Mouse (Mus musculus): ENCODE data around the gene Phlda1. TPM values are rescaled to one million over a fixed set of nuclear protein-coding genes. Genes with fewer than 3 reads are reported as not detected.

The Phlda1 gene
- polyA plus RNA-seq (2016; fragmentation: Nextera tagmentation; extraction: Ambion mirVana): 34.7 and 37.4 TPM in 2 replicates

DNA sequence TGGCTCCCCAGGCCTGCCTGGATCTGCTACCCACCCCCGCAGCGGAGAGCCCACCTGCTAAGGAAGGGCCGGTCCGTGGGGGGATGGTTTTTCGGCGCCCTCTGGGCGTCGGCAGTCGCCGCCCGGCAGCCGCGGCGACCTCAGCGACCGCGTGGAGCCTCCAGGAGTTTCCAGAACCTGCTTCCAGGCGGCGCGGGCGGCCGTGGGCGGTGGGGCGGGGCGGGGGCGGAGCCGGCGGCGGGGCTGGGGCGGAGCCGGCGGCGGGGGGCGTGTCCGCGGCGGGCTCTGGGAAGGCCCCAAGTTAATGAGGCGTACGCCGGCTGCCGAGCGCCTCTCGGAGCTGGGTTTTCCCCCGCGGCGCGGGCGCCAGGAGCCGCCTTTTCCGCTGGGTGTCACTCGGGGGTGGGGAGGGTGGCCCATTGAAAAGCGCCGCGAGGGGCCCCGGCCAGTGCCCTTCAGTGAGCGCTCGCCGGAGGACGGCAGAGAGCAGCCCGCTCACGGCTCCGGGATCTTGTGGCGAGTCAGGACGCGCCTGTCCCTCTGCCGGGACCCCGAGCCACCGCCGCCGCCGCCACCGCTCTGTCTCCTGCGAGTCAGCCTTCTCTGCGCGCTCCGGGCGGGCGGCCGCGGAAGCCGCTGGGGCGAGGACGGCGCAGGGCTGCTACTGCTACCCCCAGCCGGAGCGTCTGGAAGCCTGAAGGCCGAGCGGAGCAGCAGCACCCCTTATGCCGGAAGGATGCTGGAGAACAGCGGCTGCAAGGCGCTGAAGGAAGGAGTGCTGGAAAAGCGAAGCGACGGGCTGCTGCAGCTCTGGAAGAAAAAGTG lies at the start of gene Phlda1:
Gene Phlda1, plus strand, starts transcription at position 186 of the 825 bp plus-strand sequence.
- no peaks in the 10 kb centered on the region for H3K27me3 ChIP-seq
- peak; percentile 86 for ATAC-seq (ENCODE audit: insufficient number of reproducible peaks, insufficient read depth, low FRiP score, low TSS enrichment)
- peaks cover 25% of the 10 kb centered on the region for H3K4me1 ChIP-seq

GRCm38 (mm10) chr10:111458088-111458487 lies 48.0 kb upstream of the Phlda1 start:
- Histone ChIP-seq H3K27ac (no peak overlapping the region), H3K4me1 (0 out of 2 replicates have a peak, but pooled peaks cover 6% of the 10 kb centered on the region), H3K36me3 (no peaks in the 10 kb centered on the region), H3K4me3 (no peak overlapping the region), H3K9me3 (no peaks in the 10 kb centered on the region), H3K9ac (no peak overlapping the region), H3K4me2 (replicated peaks) (no peak overlapping the region), H3K27me3 (no peaks in the 10 kb centered on the region)
- WGBS: 41% methylated on average over 7 of the region's 7 CpGs
- ATAC-seq (ENCODE audit: insufficient number of reproducible peaks, insufficient read depth, low FRiP score, low TSS enrichment): no peak

More for the DNA sequence above, at the start of gene Phlda1:
- Histone ChIP-seq H3K9ac (peak within 1 kb of the TSS; percentile 76), H3K4me2 (replicated peaks) (peak within 1 kb of the TSS; percentile 77), H3K4me3 (peak within 1 kb of the TSS; percentile 69), H3K9me3 (no peaks in the 10 kb centered on the region), H3K36me3 (no peaks in the 10 kb centered on the region), H3K27ac (peak within 1 kb of the TSS; percentile 93)
- WGBS: under 1% methylated on average over 92 of the region's 94 CpGs

- no peaks in the 10 kb centered on the region for H3K27me3 ChIP-seq
- H3K9me3 ChIP-seq: no peaks in the 10 kb centered on the region
- H3K9ac ChIP-seq: no peak overlapping the region
- H3K4me1 ChIP-seq: 0 out of 2 replicates have a peak, but pooled peaks cover 6% of the 10 kb centered on the region
- H3K36me3 ChIP-seq: no peaks in the 10 kb centered on the region
- ATAC-seq (ENCODE audit: insufficient number of reproducible peaks, insufficient read depth, low FRiP score, low TSS enrichment): no peak
- no peak overlapping the region for H3K4me3 ChIP-seq
- 83% methylated on average over 9 of the region's 9 CpGs for WGBS
- no peak overlapping the region for H3K27ac ChIP-seq
- no peak overlapping the region for H3K4me2 ChIP-seq (replicated peaks)
These were observed 47.0 kb upstream of the Phlda1 start for GRCm38 (mm10) chr10:111459040-111459439.

- 82% methylated on average over 3 of the region's 3 CpGs for WGBS
- no peak for ATAC-seq (ENCODE audit: insufficient number of reproducible peaks, insufficient read depth, low FRiP score, low TSS enrichment)
- no peak overlapping the region for H3K9ac ChIP-seq
These were observed 46.2 kb upstream of the Phlda1 start for GRCm38 (mm10) chr10:111459874-111460273.

DNA sequence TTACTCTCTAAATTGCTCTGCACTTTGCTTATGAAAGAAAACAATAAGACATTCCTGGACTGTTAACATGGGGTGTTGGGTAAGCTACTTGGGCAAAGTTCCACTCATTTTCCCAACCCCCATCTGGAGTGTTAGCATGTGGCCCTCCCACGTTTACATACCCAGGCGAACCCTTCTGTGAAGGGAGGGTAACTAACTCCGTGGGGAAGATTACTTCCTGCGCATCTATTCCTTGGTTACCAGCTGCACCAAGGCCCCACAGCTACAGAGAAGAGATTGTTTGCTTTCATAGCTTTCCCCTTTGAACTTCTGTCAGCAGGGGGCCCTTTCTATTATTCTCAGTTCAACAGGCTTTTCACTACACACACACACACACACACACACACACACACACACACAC lies 45.7 kb upstream of the Phlda1 start:
- 15% methylated on average over 4 of the region's 4 CpGs for WGBS
- ATAC-seq (ENCODE audit: insufficient number of reproducible peaks, insufficient read depth, low FRiP score, low TSS enrichment): 0 out of 2 replicates have a peak, but pooled peaks have one; percentile 28
- Histone ChIP-seq H3K9me3 (no peaks in the 10 kb centered on the region), H3K9ac (no peak overlapping the region), H3K36me3 (no peaks in the 10 kb centered on the region), H3K4me2 (replicated peaks) (no peak overlapping the region), H3K4me1 (0 out of 2 replicates have a peak, but pooled peaks cover 6% of the 10 kb centered on the region), H3K27ac (no peak overlapping the region), H3K4me3 (no peak overlapping the region), H3K27me3 (no peaks in the 10 kb centered on the region)

More at GRCm38 (mm10) chr10:111459874-111460273, 46.2 kb upstream of the Phlda1 start:
- Histone ChIP-seq H3K4me2 (replicated peaks) (no peak overlapping the region), H3K4me1 (0 out of 2 replicates have a peak, but pooled peaks cover 6% of the 10 kb centered on the region), H3K9me3 (no peaks in the 10 kb centered on the region), H3K27me3 (no peaks in the 10 kb centered on the region), H3K27ac (no peak overlapping the region), H3K36me3 (no peaks in the 10 kb centered on the region), H3K4me3 (no peak overlapping the region)

DNA sequence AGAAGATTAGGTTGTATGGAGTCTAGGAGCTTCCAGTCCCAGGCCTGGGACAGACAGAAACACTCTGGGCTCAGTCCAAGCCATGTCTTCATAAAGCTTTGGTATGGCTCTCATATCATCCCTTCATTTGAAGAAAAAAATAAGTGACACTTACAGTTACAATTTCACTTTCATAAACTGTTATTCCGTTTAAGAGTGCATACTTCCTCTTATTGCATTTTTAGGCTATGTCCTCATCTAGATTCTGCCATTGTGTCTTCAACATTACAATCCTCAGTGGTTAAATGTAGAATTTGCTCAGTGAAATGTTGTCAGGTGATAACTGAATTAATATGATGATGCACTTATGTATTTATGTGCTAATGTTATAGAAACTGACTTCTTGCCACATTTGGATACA lies 41.3 kb upstream of the Phlda1 start:
- Histone ChIP-seq H3K4me1 (no peaks in the 10 kb centered on the region), H3K27me3 (no peaks in the 10 kb centered on the region), H3K4me2 (replicated peaks) (no peak overlapping the region), H3K27ac (no peak overlapping the region), H3K4me3 (no peak overlapping the region), H3K9ac (no peak overlapping the region), H3K36me3 (no peaks in the 10 kb centered on the region), H3K9me3 (no peaks in the 10 kb centered on the region)
- ATAC-seq (ENCODE audit: insufficient number of reproducible peaks, insufficient read depth, low FRiP score, low TSS enrichment): no peak
- 82% methylated on average over 1 of the region's 1 CpGs for WGBS

GRCm38 (mm10) chr10:111465409-111465808 lies 40.7 kb upstream of the Phlda1 start:
- Histone ChIP-seq H3K9ac (no peak overlapping the region), H3K36me3 (no peaks in the 10 kb centered on the region), H3K4me1 (no peaks in the 10 kb centered on the region), H3K4me3 (no peak overlapping the region), H3K4me2 (replicated peaks) (no peak overlapping the region), H3K27ac (no peak overlapping the region), H3K9me3 (no peaks in the 10 kb centered on the region), H3K27me3 (no peaks in the 10 kb centered on the region)
- no peak for ATAC-seq (ENCODE audit: insufficient number of reproducible peaks, insufficient read depth, low FRiP score, low TSS enrichment)
- WGBS: 43% methylated on average over 2 of the region's 2 CpGs

GRCm38 (mm10) chr10:111471166-111471565 lies 34.9 kb upstream of the Phlda1 start:
- Histone ChIP-seq H3K27ac (no peak overlapping the region), H3K36me3 (no peaks in the 10 kb centered on the region), H3K4me3 (no peak overlapping the region), H3K4me1 (peaks cover 20% of the 10 kb centered on the region), H3K9ac (no peak overlapping the region), H3K4me2 (replicated peaks) (no peak overlapping the region), H3K27me3 (no peaks in the 10 kb centered on the region), H3K9me3 (no peaks in the 10 kb centered on the region)
- 89% methylated on average over 9 of the region's 9 CpGs for WGBS
- no peak for ATAC-seq (ENCODE audit: insufficient number of reproducible peaks, insufficient read depth, low FRiP score, low TSS enrichment)

DNA sequence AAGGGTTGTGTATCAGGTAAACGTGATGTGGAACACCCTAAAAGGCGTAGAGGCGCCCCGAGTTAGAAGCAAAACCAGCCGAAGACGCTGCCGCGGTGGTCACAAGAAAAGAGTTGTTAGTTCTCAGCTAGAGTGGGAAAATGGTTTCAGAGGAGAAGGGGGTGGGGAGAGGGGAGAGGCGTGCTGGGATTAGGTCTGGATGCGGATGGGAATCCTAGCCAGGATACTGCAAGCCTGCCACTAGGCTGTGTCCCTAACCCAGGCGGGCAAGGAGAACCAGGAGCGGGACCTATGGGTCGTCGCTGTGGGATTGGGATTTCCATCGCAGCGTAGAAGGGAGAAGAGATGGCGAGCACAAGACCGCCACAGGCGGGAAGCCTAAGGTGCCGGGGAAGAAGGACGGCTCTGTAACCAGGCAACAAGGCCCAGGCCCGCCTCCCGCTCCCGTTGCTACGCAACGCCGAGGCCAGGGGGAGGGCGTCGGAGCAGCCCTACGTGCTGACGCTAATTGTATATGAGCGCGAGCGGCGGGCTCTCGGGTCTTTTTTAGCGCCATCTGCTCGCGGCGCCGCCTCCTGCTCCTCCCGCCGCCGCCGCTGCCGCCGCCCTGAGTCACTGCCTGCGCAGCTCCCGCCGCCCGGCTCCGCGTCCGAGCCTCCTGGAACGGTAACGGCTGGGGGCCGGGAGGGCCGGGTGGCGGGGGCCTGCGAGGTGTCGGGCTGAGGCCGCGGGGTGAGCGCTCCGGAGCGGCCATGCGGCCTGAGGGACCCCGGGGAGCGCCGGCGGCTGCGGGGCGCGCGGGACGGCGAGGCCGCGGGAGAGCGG lies 33.2 kb upstream of the Phlda1 start, which contains the start of gene Nap1l1:
Gene Nap1l1, plus strand, starts transcription at position 538 of the 825 bp plus-strand sequence.
- peak within 1 kb of the TSS; percentile 74 for H3K4me2 ChIP-seq (replicated peaks)

GRCm38 (mm10) chr10:111473511-111474371 lies 32.3 kb upstream of the Phlda1 start:
- H3K27me3 ChIP-seq: no peaks in the 10 kb centered on the region
- under 1% methylated on average over 54 of the region's 58 CpGs for WGBS
- peak overlapping the region; percentile 97 for H3K9ac ChIP-seq
- peak overlapping the region; percentile 96 for H3K4me3 ChIP-seq
- H3K4me2 ChIP-seq (replicated peaks): peak overlapping the region; percentile 74
- ATAC-seq (ENCODE audit: insufficient number of reproducible peaks, insufficient read depth, low FRiP score, low TSS enrichment): peak; percentile 61
- H3K9me3 ChIP-seq: no peaks in the 10 kb centered on the region
- H3K36me3 ChIP-seq: no peaks in the 10 kb centered on the region
- H3K27ac ChIP-seq: peak overlapping the region; percentile 97
- H3K4me1 ChIP-seq: peaks cover 20% of the 10 kb centered on the region

More for the DNA sequence above, 33.2 kb upstream of the Phlda1 start, which contains the start of gene Nap1l1:
- Histone ChIP-seq H3K36me3 (no peaks in the 10 kb centered on the region), H3K4me1 (peaks cover 20% of the 10 kb centered on the region), H3K4me3 (peak within 1 kb of the TSS; percentile 96), H3K9me3 (no peaks in the 10 kb centered on the region), H3K9ac (peak within 1 kb of the TSS; percentile 97), H3K27me3 (no peaks in the 10 kb centered on the region), H3K27ac (peak within 1 kb of the TSS; percentile 97)
- under 1% methylated on average over 61 of the region's 80 CpGs for WGBS
- peak; percentile 99 for ATAC-seq (ENCODE audit: insufficient number of reproducible peaks, insufficient read depth, low FRiP score, low TSS enrichment)

GRCm38 (mm10) chr10:111476301-111476700 lies 29.8 kb upstream of the Phlda1 start:
- ATAC-seq (ENCODE audit: insufficient number of reproducible peaks, insufficient read depth, low FRiP score, low TSS enrichment): no peak
- Histone ChIP-seq H3K27me3 (no peaks in the 10 kb centered on the region), H3K27ac (no peak overlapping the region), H3K9me3 (no peaks in the 10 kb centered on the region), H3K4me3 (no peak overlapping the region), H3K4me2 (replicated peaks) (no peak overlapping the region), H3K36me3 (peaks cover 8% of the 10 kb centered on the region), H3K9ac (no peak overlapping the region), H3K4me1 (peaks cover 31% of the 10 kb centered on the region)
- WGBS: 57% methylated on average over 4 of the region's 4 CpGs
